Mouse (Mus musculus): ENCODE measurements at regions not wholly inside any gene's neighbourhood (a gene's known extent, or its start where the extent isn't known, plus 50 kb on each side); places are given as distances from the start of the nearest gene placed in this dataset.

DNA sequence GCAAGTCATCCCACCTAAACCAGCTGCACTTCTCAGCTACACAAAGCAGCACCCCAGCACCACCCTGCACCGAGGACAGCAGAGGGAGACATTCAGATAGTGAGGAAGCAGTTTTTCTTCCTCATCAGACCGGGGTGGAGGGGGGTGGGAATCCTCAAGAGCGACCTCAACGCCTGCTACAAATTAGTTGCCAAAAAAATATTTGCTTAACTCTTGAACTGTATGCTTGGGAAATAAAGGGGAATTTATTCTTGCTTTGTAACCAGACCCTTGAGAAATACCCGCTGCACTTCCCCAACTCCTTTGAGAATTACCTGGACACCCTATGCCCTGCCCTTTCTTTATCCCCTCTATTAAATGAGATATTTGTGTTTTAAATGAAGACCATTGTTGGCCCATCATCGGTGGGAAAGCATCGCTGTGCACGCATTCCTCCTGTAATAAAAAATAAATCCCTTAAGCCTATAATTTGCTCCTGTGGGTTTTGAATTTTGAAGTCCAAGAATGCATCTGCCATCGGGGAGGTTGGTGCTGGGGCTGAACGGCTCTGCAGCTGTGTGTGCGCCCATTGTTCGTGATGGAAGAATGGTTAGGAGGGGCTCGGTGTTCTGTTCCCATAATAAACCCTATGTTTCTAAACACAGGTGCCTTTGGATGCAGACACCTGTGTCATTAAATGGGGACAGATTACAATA, 119.2 kb upstream of the Gas1 start:
- no peak overlapping the region for H3K4me3 ChIP-seq (ENCODE audit: insufficient read depth, low read length)
- TF ChIP-seq POLR2A (IDR thresholded peaks at IDR 0.05; ENCODE audit: extremely low read depth, insufficient read depth, low read length) (no peak), CTCF (IDR thresholded peaks at IDR 0.05; ENCODE audit: extremely low read depth, insufficient read depth, low read length) (no peak)
- H3K4me1 ChIP-seq (ENCODE audit: control insufficient read depth, insufficient read depth, low read length), result no peaks in the 10 kb centered on the region
- H3K27ac ChIP-seq (ENCODE audit: insufficient read depth, low read length), result no peak overlapping the region

DNA sequence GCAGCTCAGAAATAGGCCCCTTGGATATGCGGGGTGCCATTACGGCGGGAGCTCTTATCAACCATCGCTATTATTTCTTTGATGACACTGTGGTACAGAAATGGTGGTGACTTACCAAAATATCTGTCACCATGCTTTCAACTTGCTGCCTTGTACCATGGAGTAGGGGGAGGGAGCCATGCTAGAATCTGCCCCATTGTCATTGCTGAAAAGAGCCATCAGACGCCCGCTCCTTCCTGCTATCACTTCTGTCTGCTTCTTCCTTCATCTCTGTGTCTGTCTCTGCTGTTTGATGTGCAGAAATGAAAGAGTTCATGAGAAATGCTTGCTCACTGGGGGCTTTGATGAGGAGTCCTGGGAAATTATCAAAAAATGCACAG, 119.7 kb upstream of the Gas1 start:
- no peak for TF ChIP-seq CTCF (IDR thresholded peaks at IDR 0.05; ENCODE audit: extremely low read depth, insufficient read depth, low read length)
- TF ChIP-seq POLR2A (IDR thresholded peaks at IDR 0.05; ENCODE audit: extremely low read depth, insufficient read depth, low read length), result no peak
- H3K27ac ChIP-seq (ENCODE audit: insufficient read depth, low read length), result no peak overlapping the region
- no peaks in the 10 kb centered on the region for H3K4me1 ChIP-seq (ENCODE audit: control insufficient read depth, insufficient read depth, low read length)
- H3K4me3 ChIP-seq (ENCODE audit: insufficient read depth, low read length), result no peak overlapping the region

DNA sequence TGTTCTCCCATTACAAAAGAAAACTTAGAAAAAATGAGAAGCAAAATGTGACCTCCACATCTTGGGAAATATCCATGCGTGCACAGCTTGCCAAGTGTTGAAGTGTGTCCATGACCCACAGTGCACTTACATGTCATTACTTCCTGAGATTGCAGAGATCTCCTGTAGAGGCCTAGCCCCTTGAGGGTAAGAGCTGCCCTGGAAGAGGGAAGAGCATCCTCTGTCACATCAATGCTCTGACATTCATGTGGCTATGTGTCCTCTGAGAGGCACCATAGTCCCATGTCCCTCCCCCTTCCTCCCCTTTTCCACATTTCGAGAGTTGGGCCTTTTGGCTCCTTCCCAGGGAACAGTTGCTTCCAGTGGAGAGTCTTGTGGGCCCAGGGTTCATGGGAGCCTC, 121.4 kb upstream of the Gas1 start:
- no peaks in the 10 kb centered on the region for H3K4me1 ChIP-seq (ENCODE audit: control insufficient read depth, insufficient read depth, low read length)
- H3K27ac ChIP-seq (ENCODE audit: insufficient read depth, low read length), result no peak overlapping the region

DNA sequence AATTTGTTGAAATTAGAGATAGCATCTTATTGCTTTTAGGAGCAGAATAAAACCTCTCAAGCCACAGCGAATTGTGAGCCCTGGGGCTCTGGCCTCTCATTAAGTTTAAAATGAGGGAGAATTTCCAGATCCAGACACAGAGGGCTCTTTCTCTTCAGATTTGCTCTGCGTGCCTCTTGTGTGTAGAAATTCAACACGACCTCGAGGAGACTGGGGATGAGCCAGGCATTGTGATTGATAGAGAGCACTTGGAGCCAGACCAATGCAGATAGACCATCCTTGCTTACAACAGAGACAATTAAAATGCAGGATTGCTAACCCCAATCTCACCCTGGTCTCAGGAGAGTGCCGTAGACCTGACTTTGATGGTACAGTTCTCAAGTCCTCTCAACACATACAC, 121.9 kb upstream of the Gas1 start:
- H3K4me1 ChIP-seq (ENCODE audit: control insufficient read depth, insufficient read depth, low read length), result no peaks in the 10 kb centered on the region
- TF ChIP-seq CTCF (IDR thresholded peaks at IDR 0.05; ENCODE audit: extremely low read depth, insufficient read depth, low read length), result no peak
- TF ChIP-seq POLR2A (IDR thresholded peaks at IDR 0.05; ENCODE audit: extremely low read depth, insufficient read depth, low read length), result no peak
- no peak overlapping the region for H3K27ac ChIP-seq (ENCODE audit: insufficient read depth, low read length)
- H3K4me3 ChIP-seq (ENCODE audit: insufficient read depth, low read length), result no peak overlapping the region

More for the DNA sequence above, 121.4 kb upstream of the Gas1 start:
- TF ChIP-seq CTCF (IDR thresholded peaks at IDR 0.05; ENCODE audit: extremely low read depth, insufficient read depth, low read length) (no peak), POLR2A (IDR thresholded peaks at IDR 0.05; ENCODE audit: extremely low read depth, insufficient read depth, low read length) (no peak)
- H3K4me3 ChIP-seq (ENCODE audit: insufficient read depth, low read length), result no peak overlapping the region

DNA sequence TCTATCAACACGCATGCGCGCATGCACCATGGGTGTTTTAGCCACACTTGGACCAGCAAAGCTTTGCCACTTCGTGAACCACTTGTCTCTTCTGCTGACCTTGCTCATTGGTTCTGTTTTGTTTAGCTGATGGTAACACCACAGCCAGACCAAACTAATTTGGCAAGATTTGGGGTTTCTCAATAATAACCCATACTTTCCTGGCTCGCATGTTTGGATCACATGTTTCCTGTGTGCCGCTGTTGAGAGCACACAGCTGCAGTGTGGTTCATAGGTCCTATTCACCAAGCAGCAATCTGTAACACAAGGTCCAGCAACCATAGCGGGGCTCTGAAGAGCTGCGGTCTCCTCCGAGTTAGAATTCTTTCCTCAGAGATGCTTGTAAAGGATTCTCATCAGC, 126.4 kb upstream of the Gas1 start:
- Histone ChIP-seq H3K4me3 (ENCODE audit: insufficient read depth, low read length) (no peak overlapping the region), H3K4me1 (ENCODE audit: control insufficient read depth, insufficient read depth, low read length) (no peaks in the 10 kb centered on the region), H3K27ac (ENCODE audit: insufficient read depth, low read length) (no peak overlapping the region)
- TF ChIP-seq CTCF (IDR thresholded peaks at IDR 0.05; ENCODE audit: extremely low read depth, insufficient read depth, low read length) (no peak), POLR2A (IDR thresholded peaks at IDR 0.05; ENCODE audit: extremely low read depth, insufficient read depth, low read length) (no peak)

DNA sequence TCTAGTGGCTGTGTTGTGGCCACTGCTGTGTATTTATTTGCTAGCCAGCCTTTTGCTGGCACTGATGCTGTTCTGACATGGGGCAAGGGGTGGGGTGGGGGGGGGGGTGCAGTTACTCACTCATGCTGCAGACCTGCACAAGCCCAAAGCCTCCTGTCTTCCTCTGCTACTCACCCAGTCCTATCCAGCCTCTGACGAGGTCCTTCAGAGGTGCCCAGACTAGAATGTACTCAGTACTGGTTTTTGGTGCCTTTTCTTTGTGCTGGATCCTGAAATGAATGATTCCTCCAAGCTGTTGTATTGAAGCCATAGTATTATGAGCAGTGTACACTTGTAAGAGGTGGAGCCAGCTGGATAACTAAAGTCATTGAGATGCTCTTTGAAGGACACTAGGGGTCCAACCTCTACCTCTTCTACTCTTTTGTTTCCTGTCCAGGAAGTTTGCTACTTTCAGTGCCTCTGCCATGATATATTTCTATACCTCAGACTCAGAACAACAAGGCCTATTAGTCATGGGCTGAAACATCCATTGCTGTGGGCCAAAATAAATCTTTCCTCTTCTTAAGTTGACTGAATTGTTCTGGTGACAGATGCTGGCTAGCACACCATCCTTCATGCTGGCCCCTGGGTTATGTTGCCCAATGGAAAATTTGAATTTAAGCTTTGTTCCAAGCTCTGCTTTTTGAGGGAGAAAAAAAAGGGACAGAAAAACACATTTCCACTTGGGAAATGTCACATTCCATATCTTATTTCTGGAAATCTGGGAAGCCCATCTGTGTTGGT, 128.1 kb upstream of the Gas1 start:
- TF ChIP-seq CTCF (IDR thresholded peaks at IDR 0.05; ENCODE audit: extremely low read depth, insufficient read depth, low read length), result no peak
- TF ChIP-seq POLR2A (IDR thresholded peaks at IDR 0.05; ENCODE audit: extremely low read depth, insufficient read depth, low read length), result no peak
- no peak overlapping the region for H3K4me3 ChIP-seq (ENCODE audit: insufficient read depth, low read length)

DNA sequence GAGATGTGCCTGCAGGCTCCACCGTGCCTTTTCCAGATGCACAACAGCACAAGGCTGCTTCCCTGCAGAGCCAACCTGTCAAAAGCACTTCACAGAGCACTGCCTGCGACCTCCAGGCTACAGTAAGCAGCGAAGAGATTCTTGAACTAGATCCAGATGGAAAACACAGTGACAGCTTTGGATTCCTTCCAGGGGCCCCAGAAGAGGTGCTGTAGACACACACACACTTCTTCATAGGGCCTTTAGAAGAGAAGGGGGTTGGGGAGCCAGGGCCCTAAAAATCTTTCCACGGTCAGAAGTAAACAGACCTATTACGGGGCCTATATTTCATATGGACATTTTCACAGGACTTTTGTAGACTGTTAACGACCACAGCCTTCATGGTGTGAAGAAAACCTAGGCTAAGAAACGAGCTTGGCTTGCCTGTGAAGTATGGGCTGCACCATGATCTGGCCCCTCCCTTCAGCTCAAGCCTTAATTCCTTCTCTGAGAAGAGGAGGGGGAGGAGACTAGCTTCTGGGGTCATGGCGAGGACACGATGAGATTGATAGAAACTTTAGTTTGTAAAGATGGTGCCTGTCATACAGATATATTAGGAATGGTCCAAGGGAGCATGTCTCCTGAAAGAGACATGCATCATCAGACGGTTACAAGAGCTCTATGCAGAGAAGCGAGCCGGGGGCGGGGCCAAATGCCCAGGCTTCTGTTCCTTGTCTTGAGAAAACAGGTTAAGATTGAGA, 131.1 kb upstream of the Gas1 start:
- H3K4me1 ChIP-seq (ENCODE audit: control insufficient read depth, insufficient read depth, low read length), result 0 out of 2 replicates have a peak, but pooled peaks cover under 1% of the 10 kb centered on the region
- TF ChIP-seq POLR2A (IDR thresholded peaks at IDR 0.05; ENCODE audit: extremely low read depth, insufficient read depth, low read length) (no peak), CTCF (IDR thresholded peaks at IDR 0.05; ENCODE audit: extremely low read depth, insufficient read depth, low read length) (no peak)
- H3K4me3 ChIP-seq (ENCODE audit: insufficient read depth, low read length), result no peak overlapping the region
- no peak overlapping the region for H3K27ac ChIP-seq (ENCODE audit: insufficient read depth, low read length)

More for the DNA sequence above, 128.1 kb upstream of the Gas1 start:
- Histone ChIP-seq H3K4me1 (ENCODE audit: control insufficient read depth, insufficient read depth, low read length) (no peaks in the 10 kb centered on the region), H3K27ac (ENCODE audit: insufficient read depth, low read length) (no peak overlapping the region)

DNA sequence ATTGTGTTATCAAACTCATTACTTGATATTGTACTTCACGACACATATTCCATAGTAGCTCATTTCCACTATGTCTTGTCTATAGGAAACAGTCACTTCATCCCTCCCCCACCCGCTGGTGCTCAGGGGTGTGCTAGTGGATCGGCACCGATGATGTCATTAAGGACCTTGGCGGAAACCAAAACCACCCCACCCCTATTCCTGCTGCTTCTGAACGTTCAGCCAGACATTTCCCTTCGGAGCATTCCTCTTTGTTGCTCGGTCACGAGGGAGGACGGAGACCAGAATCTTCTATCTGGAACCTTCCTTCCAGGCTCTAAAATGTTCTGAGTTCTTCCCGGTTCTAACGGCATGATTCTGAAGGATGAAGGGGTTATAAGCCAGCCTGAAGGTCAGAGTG, 132.3 kb upstream of the Gas1 start:
- no peak overlapping the region for H3K27ac ChIP-seq (ENCODE audit: insufficient read depth, low read length)
- H3K4me3 ChIP-seq (ENCODE audit: insufficient read depth, low read length), result no peak overlapping the region
- TF ChIP-seq CTCF (IDR thresholded peaks at IDR 0.05; ENCODE audit: extremely low read depth, insufficient read depth, low read length), result no peak
- no peak for TF ChIP-seq POLR2A (IDR thresholded peaks at IDR 0.05; ENCODE audit: extremely low read depth, insufficient read depth, low read length)
- 0 out of 2 replicates have a peak, but pooled peaks cover 2% of the 10 kb centered on the region for H3K4me1 ChIP-seq (ENCODE audit: control insufficient read depth, insufficient read depth, low read length)

DNA sequence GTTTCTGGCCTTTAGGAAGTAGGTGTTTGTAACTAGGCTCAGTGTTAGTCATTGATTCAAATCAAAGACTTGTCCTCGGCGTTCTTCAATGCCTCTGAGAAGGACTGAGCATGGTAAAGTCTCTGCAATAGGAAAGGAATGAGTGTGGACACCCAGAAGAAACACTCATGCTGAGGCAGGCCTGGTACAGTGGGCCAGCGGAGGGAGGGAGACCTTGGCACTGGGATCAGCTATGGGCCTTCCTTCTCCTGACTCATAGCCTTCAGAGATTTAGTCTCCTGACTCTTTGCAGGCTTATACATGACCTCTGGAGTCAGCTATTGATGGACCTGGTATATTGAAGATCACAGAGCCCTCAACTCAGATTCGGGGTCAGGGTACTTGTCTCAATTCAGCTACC, 132.8 kb upstream of the Gas1 start:
- TF ChIP-seq POLR2A (IDR thresholded peaks at IDR 0.05; ENCODE audit: extremely low read depth, insufficient read depth, low read length) (no peak), CTCF (IDR thresholded peaks at IDR 0.05; ENCODE audit: extremely low read depth, insufficient read depth, low read length) (no peak)
- no peak overlapping the region for H3K27ac ChIP-seq (ENCODE audit: insufficient read depth, low read length)
- no peak overlapping the region for H3K4me3 ChIP-seq (ENCODE audit: insufficient read depth, low read length)
- 0 out of 2 replicates have a peak, but pooled peaks cover 2% of the 10 kb centered on the region for H3K4me1 ChIP-seq (ENCODE audit: control insufficient read depth, insufficient read depth, low read length)
